25 mouse cellular contexts compared by ENCODE assay signal in the genomic region with DNA sequence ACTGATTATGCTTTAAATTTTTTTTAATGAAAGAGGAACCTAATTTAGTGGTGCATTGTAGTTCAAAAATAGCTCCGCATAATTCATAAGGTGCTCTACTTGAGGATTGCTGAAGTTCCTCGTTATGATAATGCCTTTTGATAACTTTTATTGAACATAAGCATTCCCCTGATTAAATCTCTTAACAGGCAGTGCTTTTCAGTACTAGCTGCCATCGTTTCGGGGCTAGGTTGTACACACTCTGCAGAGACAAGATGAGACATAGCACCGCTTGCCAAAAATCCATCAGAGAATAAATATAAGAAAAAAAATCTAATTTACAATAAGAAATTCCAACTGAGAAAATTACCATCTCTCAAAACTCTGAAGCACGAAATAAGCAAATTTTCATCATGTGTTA.
"Had no signal": no experiment of that assay in that cellular context is flagged by ENCODE, and none has a peak within 500 bp of the region (broad histone marks: within the 10 kb centered on the region; RNA-seq: fewer than 3 reads in every experiment).

No protein-coding gene starts in this region.

- H3K4me3 ChIP-seq: heart, adult 2 months; heart, embryonic 13.5 days; hindbrain, embryonic 13.5 days; hindbrain, embryonic 15.5 days; layer of hippocampus, adult 2 months; limb, embryonic 13.5 days; limb, embryonic 15.5 days; liver, embryonic 12.5 days had no signal

- H3K9me3 ChIP-seq: heart, embryonic 13.5 days; hindbrain, embryonic 13.5 days; hindbrain, embryonic 15.5 days; limb, embryonic 13.5 days; limb, embryonic 15.5 days; liver, embryonic 12.5 days had no signal

- H3K9ac ChIP-seq: heart, embryonic 13.5 days; hindbrain, embryonic 13.5 days; hindbrain, embryonic 15.5 days; limb, embryonic 13.5 days; limb, embryonic 15.5 days; liver, embryonic 12.5 days; liver, embryonic 14.5 days had no signal

- H3K27me3 ChIP-seq: heart, embryonic 13.5 days; hindbrain, embryonic 13.5 days; hindbrain, embryonic 15.5 days; limb, embryonic 13.5 days; limb, embryonic 15.5 days; liver, embryonic 12.5 days had no signal

- H3K27ac ChIP-seq: heart, adult 2 months; heart, embryonic 13.5 days; hindbrain, embryonic 13.5 days; hindbrain, embryonic 15.5 days; hindbrain, postnatal 0 days; layer of hippocampus, adult 2 months; limb, embryonic 13.5 days; limb, embryonic 15.5 days; liver, embryonic 12.5 days; liver, embryonic 14.5 days had no signal

- H3K36me3 ChIP-seq: heart, embryonic 13.5 days; hindbrain, embryonic 13.5 days; hindbrain, embryonic 15.5 days; limb, embryonic 13.5 days; limb, embryonic 15.5 days; liver, embryonic 12.5 days had no signal

- H3K4me2 ChIP-seq: heart, embryonic 11.5 days; hindbrain, embryonic 13.5 days; hindbrain, embryonic 15.5 days; limb, embryonic 13.5 days; limb, embryonic 15.5 days; liver, embryonic 12.5 days had no signal

- ATAC-seq: hindbrain, postnatal 0 days; intestine, postnatal 0 days; liver, embryonic 12.5 days had no signal

- H3K4me1 ChIP-seq: hindbrain, embryonic 15.5 days; limb, embryonic 13.5 days; limb, embryonic 15.5 days; liver, embryonic 12.5 days had no signal

- DNase-seq: gastrocnemius, postnatal 14 days; gastrocnemius, postnatal 36 days; heart, adult 11 months; heart, adult 2 months; heart, postnatal 10 days; heart, postnatal 36 days; kidney, adult 18-20 months; kidney, adult 8-10 months; kidney, postnatal 10 days; kidney, postnatal 25 days; kidney, postnatal 4 days; layer of hippocampus, postnatal 36 days; left cerebral cortex, postnatal 4 days; lung, adult 18-20 months had no signal
